Mouse (Mus musculus) ES-E14 (cell line): ENCODE measurements around the gene Pde4d.

Source experiments
- HCFC1 ChIP-seq: IDR thresholded peaks from 2 replicates; pipeline ENCODE4 v1.6.1; 2012; ENCODE audit warnings: low read length, inconsistent platforms, borderline replicate concordance; ENCODE audit not compliant: insufficient read depth
- MAFK ChIP-seq: IDR thresholded peaks from 2 replicates; pipeline ENCODE4 v1.6.1; 2014; ENCODE audit warnings: mild to moderate bottlenecking, low read depth, low read length, inconsistent platforms; ENCODE audit not compliant: insufficient read depth

DNA sequence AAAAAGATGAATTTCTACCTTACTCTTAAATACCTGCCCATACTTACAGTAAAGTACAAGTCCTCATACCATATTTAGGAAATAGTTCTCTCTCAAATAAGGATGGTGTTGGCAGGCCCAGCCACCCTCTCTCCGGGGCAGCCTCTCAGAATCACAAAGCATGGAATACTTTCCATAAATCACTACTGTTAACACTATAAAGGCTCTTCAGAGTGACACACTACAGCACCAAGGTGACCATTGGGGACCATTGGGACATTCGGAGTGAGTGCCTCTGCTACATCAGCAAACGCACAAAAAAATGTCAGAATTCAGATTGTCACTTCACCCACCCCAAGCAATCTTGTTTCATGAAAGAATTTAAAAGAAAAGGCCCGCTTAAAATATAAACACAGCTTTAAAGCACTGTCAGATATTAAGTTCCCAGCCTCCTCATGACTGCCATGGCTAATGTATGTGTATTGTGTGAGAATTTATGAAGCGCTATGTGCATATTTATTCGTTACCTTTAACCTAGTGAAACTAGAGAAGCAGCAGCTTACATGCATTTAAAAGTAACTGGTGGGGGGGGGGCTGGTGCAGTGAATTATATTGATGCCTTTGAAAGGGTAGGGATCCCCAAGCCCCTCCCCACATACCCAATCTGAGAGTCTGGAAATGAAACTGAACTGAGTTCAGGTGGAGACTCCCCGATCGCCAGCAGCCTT lies 769.4 kb downstream of the Pde4d start:
- TF ChIP-seq HCFC1 (no peak), MAFK (no peak)
